Mouse (Mus musculus): Measurements from ENCODE around the gene Matk.

- TF ChIP-seq GATA1 (IDR thresholded peaks at IDR 0.05; ENCODE audit: low read length) (no peak), TAL1 (IDR thresholded peaks at IDR 0.05; ENCODE audit: low read length) (no peak)
These were observed 36.5 kb upstream of the Matk start for GRCm38 (mm10) chr10:81216260-81216659.

Measured in erythroblast, embryonic 14.5 days (primary cell).